Mouse (Mus musculus) brain, embryonic 14.5 days (tissue): ENCODE data around the gene Unc5c.

Experiments used
- CTCF ChIP-seq: fragments of 200-500 bp; IDR thresholded peaks from 2 replicates; pipeline ENCODE4 v1.5.1; 2012; ENCODE audit warnings: inconsistent platforms, mild to moderate bottlenecking, moderate library complexity, borderline replicate concordance; ENCODE audit not compliant: insufficient read depth, insufficient read length; ENCODE audit errors: extremely low read depth
- POLR2A ChIP-seq: fragments of 200-500 bp; IDR thresholded peaks from 2 replicates; pipeline ENCODE4 v1.6.1; 2012; ENCODE audit warnings: mild to moderate bottlenecking, inconsistent platforms, borderline replicate concordance; ENCODE audit not compliant: poor library complexity, insufficient read depth, insufficient read length, severe bottlenecking; ENCODE audit errors: extremely low read depth

DNA sequence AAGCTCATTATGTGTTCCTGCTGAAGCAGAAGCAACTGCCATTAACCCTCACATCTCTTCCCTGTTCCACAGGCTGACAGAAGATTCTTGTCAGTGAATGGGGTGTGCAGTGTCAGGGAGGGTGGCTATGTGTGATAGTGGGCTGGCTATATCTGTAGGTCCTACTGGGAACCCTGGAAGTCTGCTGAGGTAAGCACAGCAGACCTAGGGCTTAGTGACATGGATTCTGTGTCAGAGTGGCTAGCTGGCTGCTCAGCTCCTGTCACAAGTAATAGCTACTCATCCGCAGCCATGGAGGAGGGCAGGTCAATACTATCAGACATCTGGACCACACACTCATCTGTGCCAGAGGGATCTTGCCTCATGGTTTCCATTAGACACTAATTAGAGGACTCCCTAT is 349.8 kb downstream of the Unc5c start:
- TF ChIP-seq CTCF (no peak), POLR2A (no peak)
